Mouse (Mus musculus): ENCODE results near the gene Ddx42. TPM values are rescaled to one million over a fixed set of nuclear protein-coding genes. Genes with fewer than 3 reads are reported as not detected.

Gene Ddx42
- polyA plus RNA-seq (2017; shearing (Covaris generic)): 100 to 1,000 TPM in 1 of 2 experiments, 10 to 100 TPM in 1; 94.5 to 104 TPM

DNA sequence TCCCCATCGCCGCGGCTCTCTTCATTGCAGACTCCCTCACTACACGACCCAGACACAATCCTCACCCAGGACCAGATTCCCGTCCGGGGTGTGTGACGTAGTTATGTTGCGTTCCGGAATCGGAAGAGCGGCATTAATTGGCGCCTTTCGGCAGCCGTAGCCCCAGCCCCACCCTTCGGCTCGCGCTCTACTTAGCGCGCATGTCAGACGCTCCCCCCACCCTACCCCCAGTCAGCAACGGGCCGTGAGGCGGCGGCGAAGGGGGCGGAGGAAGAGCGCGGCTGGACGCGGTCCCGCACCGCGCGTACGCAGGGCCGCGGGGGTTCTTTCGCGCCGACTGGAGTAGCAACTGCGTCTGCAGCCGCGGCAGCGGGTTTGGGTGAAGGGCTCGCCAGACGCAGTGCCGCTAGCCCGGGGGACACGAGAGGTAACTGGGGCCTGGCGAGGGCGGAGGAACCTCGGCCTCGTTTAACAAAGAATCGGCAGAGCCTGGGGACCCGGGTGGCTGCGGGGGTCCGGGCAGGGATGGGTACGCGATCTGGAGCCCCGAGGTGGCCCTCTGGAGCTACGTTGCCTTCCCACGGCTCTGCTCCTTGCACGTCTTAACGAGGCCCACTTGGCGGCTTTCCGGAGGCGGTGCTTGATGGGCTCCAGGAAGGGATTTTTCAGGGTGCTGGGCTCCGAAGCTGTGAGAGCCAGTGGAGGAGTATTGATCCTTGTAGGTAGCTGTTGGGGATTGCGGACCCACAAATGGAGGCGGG, at the start of gene Ddx42:
Gene Ddx42 (plus strand): TSS at position 197 of the 761 bp plus-strand sequence.

DNA sequence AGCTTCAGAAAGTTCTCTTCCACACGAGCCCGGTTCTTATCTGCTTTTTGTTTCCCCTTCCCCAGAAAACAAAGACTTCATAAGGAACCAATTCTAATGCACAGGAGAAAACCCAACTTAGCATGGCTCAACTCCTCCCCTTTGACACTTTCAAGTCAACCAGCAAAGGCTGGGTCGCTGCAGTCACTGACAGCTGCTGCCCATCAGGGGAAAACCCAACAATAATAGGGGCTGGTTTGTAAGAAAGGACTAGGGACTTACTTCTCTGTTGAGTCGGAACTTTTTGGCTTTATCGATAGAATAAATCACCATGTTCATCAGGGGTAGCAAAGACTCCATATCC, 14.6 kb upstream of the Ddx42 start, which contains the start of gene Strada:
Gene Strada (minus strand): TSS at position 46 of the 343 bp plus-strand sequence.

GRCm38 (mm10) chr11:106215927-106216729, 598 bp upstream of the Ddx42 start, which contains the start of gene Ccdc47:
Gene Ccdc47, minus strand, starts transcription at chr11:106216344.

GRCm38 (mm10) chr11:106255685-106256451, 39.1 kb downstream of the Ddx42 start, which contains the start of the genes Ftsj3 and Psmc5:
Gene Ftsj3, minus strand, starts transcription at chr11:106256079.
Gene Psmc5, plus strand, starts transcription at chr11:106256154.

GRCm38 (mm10) chr11:106272644-106273310, 56.1 kb downstream of the Ddx42 start, which contains the start of gene Smarcd2:
Gene Smarcd2, minus strand, starts transcription at chr11:106272972.

GRCm38 (mm10) chr11:106276454-106276853, 59.7 kb downstream of the Ddx42 start, which contains the start of gene Tcam1:
Gene Tcam1, plus strand, starts transcription at chr11:106276672.

Other genes starting within 250 kb of the Ddx42 start
- gene Ace, start 249.0 kb upstream of the Ddx42 start, polyA plus RNA-seq (2017; shearing (Covaris generic)): 1 to 10 TPM in 1 of 2 experiments, under 1 TPM in 1; 0.14 to 1.4 TPM
- gene Ace3, start 222.3 kb upstream of the Ddx42 start, polyA plus RNA-seq (2017; shearing (Covaris generic)): under 1 TPM in 1 of 2 experiments, not detected in 1; 0.71 TPM
- gene Kcnh6, start 208.8 kb upstream of the Ddx42 start, polyA plus RNA-seq (2017; shearing (Covaris generic)): under 1 TPM; 0.11 to 0.38 TPM
- 100 to 1,000 TPM in 1 of 2 experiments, 10 to 100 TPM in 1; 81.3 to 108 TPM for gene Dcaf7, start 180.1 kb upstream of the Ddx42 start, polyA plus RNA-seq (2017; shearing (Covaris generic))
- gene Taco1, start 150.9 kb upstream of the Ddx42 start, polyA plus RNA-seq (2017; shearing (Covaris generic)): 10 to 100 TPM; 14.6 to 23.5 TPM
- gene Map3k3, start 132.3 kb upstream of the Ddx42 start, polyA plus RNA-seq (2017; shearing (Covaris generic)): 100 to 1,000 TPM in 1 of 2 experiments, 10 to 100 TPM in 1; 88.9 to 117 TPM
- gene Gm10840, start 56.1 kb upstream of the Ddx42 start, polyA plus RNA-seq (2017; shearing (Covaris generic)): 1 to 10 TPM; 1.2 to 4.5 TPM
- gene Limd2, start 56.1 kb upstream of the Ddx42 start, polyA plus RNA-seq (2017; shearing (Covaris generic)): 1,000 to 10,000 TPM; 1,428 to 1,622 TPM
- 10 to 100 TPM; 35.2 to 44.5 TPM for gene Strada, start 14.8 kb upstream of the Ddx42 start, polyA plus RNA-seq (2017; shearing (Covaris generic))
- gene Ccdc47, start 582 bp upstream of the Ddx42 start, polyA plus RNA-seq (2017; shearing (Covaris generic)): 100 to 1,000 TPM; 109 to 115 TPM
- gene Ftsj3, start 39.2 kb downstream of the Ddx42 start, polyA plus RNA-seq (2017; shearing (Covaris generic)): 10 to 100 TPM; 67.1 to 82.1 TPM
- 100 to 1,000 TPM; 177 to 179 TPM for gene Psmc5, start 39.2 kb downstream of the Ddx42 start, polyA plus RNA-seq (2017; shearing (Covaris generic))
- gene Smarcd2, start 56.0 kb downstream of the Ddx42 start, polyA plus RNA-seq (2017; shearing (Covaris generic)): 100 to 1,000 TPM; 151 to 190 TPM
- gene Tcam1, start 59.7 kb downstream of the Ddx42 start, polyA plus RNA-seq (2017; shearing (Covaris generic)): under 1 TPM; 0.07 to 0.45 TPM
- gene Gh, start 84.9 kb downstream of the Ddx42 start, polyA plus RNA-seq (2017; shearing (Covaris generic)): under 1 TPM in 1 of 2 experiments, not detected in 1; 0.55 TPM
- 10 to 100 TPM; 34.7 to 52.4 TPM for gene Cd79b, start 97.8 kb downstream of the Ddx42 start, polyA plus RNA-seq (2017; shearing (Covaris generic))
- under 1 TPM; 0.02 to 0.29 TPM for gene Scn4a, start 136.4 kb downstream of the Ddx42 start, polyA plus RNA-seq (2017; shearing (Covaris generic))
- gene Prr29, start 148.5 kb downstream of the Ddx42 start, polyA plus RNA-seq (2017; shearing (Covaris generic)): under 1 TPM in 1 of 2 experiments, not detected in 1; 0.55 TPM
- gene Icam2, start 171.1 kb downstream of the Ddx42 start, polyA plus RNA-seq (2017; shearing (Covaris generic)): 100 to 1,000 TPM in 1 of 2 experiments, 10 to 100 TPM in 1; 89.2 to 139 TPM

Data from inflammation-experienced regulatory T-cells (primary cell).